Mouse (Mus musculus) monocyte, adult 59 days (primary cell): ENCODE measurements around the gene Rassf6. TPM values are rescaled to one million over a fixed set of nuclear protein-coding genes. Genes with fewer than 3 reads are reported as not detected.

Experiments
- total RNA-seq, 2 experiments: library from RNA; stranded (reverse); gene quantifications; one replicate each; pipeline ENCODE4 v1.2.4; 2023

Rassf6 gene
- total RNA-seq: not detected

GRCm38 (mm10) chr5:90640286-90641217, at the start of gene Rassf6:
Rassf6 (minus strand) TSS chr5:90640657.

GRCm38 (mm10) chr5:90560743-90561142, 79.7 kb downstream of the Rassf6 start, which contains the start of gene 5830473C10Rik:
5830473C10Rik (plus strand) TSS chr5:90561107.

Other genes with a start within 250 kb of the Rassf6 start
- gene Alb, start 179.8 kb downstream of the Rassf6 start, total RNA-seq: not detected
- under 1 TPM in 1 of 2 experiments, not detected in 1; 0.31 TPM for gene Afp, start 149.9 kb downstream of the Rassf6 start, total RNA-seq
- not detected for gene Afm, start 121.7 kb downstream of the Rassf6 start, total RNA-seq
- not detected for gene 5830473C10Rik, start 79.5 kb downstream of the Rassf6 start, total RNA-seq
- not detected for gene Cxcl5, start 118.7 kb upstream of the Rassf6 start, total RNA-seq
- gene Ppbp, start 127.9 kb upstream of the Rassf6 start, total RNA-seq: not detected
- 1 to 10 TPM; 2.3 to 2.5 TPM for gene Pf4, start 131.8 kb upstream of the Rassf6 start, total RNA-seq
- under 1 TPM in 1 of 2 experiments, not detected in 1; 0.31 TPM for gene Cxcl3, start 145.4 kb upstream of the Rassf6 start, total RNA-seq
- not detected for gene Cxcl15, start 153.9 kb upstream of the Rassf6 start, total RNA-seq